Mouse (Mus musculus) myocyte (in vitro differentiated cells): Measurements from ENCODE around the gene Pkdrej.

Source experiments
- CEBPB ChIP-seq: IDR thresholded peaks from 2 replicates; pipeline ENCODE4 v1.6.1; 2011; ENCODE audit warnings: mild to moderate bottlenecking, moderate library complexity; ENCODE audit not compliant: poor library complexity, insufficient read depth, severe bottlenecking
- MAX ChIP-seq: IDR thresholded peaks from one replicate; pipeline ENCODE4 v1.6.1; 2011; ENCODE audit warnings: low read depth, mild to moderate bottlenecking, control low read depth
- MYOD1 ChIP-seq, 3 experiments: IDR thresholded peaks; one replicate each; pipeline ENCODE4 v1.6.1; 2011; ENCODE audit warnings: control low read depth in 2 of 3, low read depth in 2 of 3, mild to moderate bottlenecking in 2 of 3, moderate library complexity in 1 of 3; ENCODE audit not compliant: insufficient read length in 2 of 3, control insufficient read depth in 1 of 3
- MYOG ChIP-seq, 3 experiments: IDR thresholded peaks; one replicate each; pipeline ENCODE4 v1.6.1; 2011; ENCODE audit warnings: control low read depth in 2 of 3, low read depth in 2 of 3, mild to moderate bottlenecking in 2 of 3; ENCODE audit not compliant: insufficient read length in 2 of 3, control insufficient read depth in 1 of 3, insufficient read depth in 1 of 3
- POLR2A ChIP-seq: IDR thresholded peaks from one replicate; pipeline ENCODE4 v1.6.1; 2011; ENCODE audit warnings: low read depth, mild to moderate bottlenecking, control low read depth, moderate library complexity; ENCODE audit not compliant: insufficient read length
- POLR2AphosphoS2 ChIP-seq: IDR thresholded peaks from one replicate; pipeline ENCODE4 v1.6.1; 2011; ENCODE audit warnings: low read depth, control low read depth; ENCODE audit not compliant: insufficient read length
- REST ChIP-seq: IDR thresholded peaks from one replicate; pipeline ENCODE4 v1.6.1; 2011; ENCODE audit warnings: mild to moderate bottlenecking, control low read depth, moderate library complexity; ENCODE audit not compliant: insufficient read depth, insufficient read length
- TCF12 ChIP-seq: IDR thresholded peaks from one replicate; pipeline ENCODE4 v1.6.1; 2011; ENCODE audit warnings: mild to moderate bottlenecking, control low read depth; ENCODE audit not compliant: poor library complexity, insufficient read depth, severe bottlenecking
- USF1 ChIP-seq: IDR thresholded peaks from one replicate; pipeline ENCODE4 v1.6.1; 2011; ENCODE audit warnings: low read depth, mild to moderate bottlenecking, control low read depth, moderate library complexity

DNA sequence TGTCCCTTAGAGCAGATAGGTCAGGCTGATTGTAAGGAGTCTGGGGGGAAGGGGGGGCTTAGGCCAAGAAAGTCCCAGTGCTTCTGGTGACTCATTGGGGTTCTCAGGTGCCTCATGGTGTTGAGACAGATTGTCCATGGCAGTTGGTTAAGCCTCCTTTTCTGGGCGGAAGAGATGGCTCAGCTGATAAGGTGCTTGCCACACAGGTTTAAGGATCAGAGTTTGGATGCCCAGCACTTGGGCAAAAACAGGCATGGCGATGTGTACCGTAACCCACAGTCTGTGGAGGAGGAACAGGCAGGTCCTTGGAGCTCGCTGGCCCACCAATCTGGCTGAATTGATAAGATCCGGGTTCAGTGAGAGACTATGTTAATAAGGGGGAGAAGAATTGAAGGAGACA is 15.4 kb upstream of the Pkdrej start:
- no peak for TF ChIP-seq MYOD1 (IDR thresholded peaks at IDR 0.05; ENCODE audit: control insufficient read depth in 1 of 3, insufficient read length in 2 of 3, low read depth in 2 of 3)
- TF ChIP-seq POLR2A: no peak
- TF ChIP-seq USF1: no peak
- TF ChIP-seq TCF12: no peak
- TF ChIP-seq REST: no peak
- no peak for TF ChIP-seq POLR2AphosphoS2
- TF ChIP-seq CEBPB: no peak
- no peak for TF ChIP-seq MYOG (IDR thresholded peaks at IDR 0.05; ENCODE audit: control insufficient read depth in 1 of 3, insufficient read depth in 1 of 3, insufficient read length in 2 of 3, low read depth in 2 of 3)
- TF ChIP-seq MAX: no peak
